Mouse (Mus musculus) right cerebral cortex, postnatal 14 days (tissue): ENCODE measurements around the gene Olfr781.
"Not testable (repeated sequence)": the region's sequence is repeated elsewhere in the genome, so short reads cannot be mapped to it uniquely, and the experiment has no call there.

Experiments used
- DNase-seq: peaks from one replicate; pipeline ENCODE4 v3.0.0; 2022

The Olfr781 gene

GRCm38 (mm10) chr10:129328554-129328953, at the start of gene Olfr781:
Olfr781 (plus strand) TSS chr10:129328854.
- DNase-seq = no peak

DNA sequence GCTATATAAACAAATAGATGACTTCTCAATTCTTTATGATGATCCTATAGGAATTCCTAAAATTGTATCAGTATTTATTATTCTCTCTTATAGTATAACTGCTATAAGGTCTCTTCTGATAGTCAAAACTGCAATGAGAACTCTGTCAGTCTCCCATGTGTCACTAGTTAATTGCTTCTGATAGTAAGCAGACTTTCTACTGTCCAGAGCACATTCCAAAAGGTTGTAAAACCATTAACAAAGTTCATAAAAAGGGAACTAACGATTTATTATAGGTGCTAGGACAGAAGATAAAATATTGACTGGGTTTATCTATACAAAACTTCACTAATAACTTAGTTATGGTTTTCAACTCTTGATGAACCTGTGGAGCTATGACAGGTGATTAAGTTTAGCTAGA, 15.7 kb upstream of the Olfr781 start:
- DNase-seq = not testable (repeated sequence)

GRCm38 (mm10) chr10:129313521-129313920, 15.1 kb upstream of the Olfr781 start:
- not testable (repeated sequence) for DNase-seq

DNA sequence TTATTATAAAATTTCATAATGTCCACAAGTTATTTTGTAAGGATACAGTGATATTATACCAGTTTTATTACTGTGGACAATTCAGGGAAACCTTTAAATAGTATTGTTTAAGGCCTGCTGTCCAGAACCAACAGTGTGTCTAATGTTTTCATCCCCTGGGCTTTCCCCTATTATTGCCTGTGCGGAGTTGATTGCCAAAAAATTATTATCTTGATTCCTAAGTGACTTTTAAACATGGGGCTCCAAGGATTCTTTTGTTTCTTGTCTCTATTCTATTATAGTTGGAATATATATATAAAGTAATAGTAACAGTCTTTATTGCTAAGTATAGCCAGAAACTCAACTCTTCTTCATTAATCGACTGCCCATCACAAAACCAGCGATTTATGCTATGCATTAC, 10.8 kb upstream of the Olfr781 start, which contains the start of gene Olfr780:
Olfr780 (plus strand) TSS at position 301 of the 400 bp plus-strand sequence.
- no peak for DNase-seq

DNA sequence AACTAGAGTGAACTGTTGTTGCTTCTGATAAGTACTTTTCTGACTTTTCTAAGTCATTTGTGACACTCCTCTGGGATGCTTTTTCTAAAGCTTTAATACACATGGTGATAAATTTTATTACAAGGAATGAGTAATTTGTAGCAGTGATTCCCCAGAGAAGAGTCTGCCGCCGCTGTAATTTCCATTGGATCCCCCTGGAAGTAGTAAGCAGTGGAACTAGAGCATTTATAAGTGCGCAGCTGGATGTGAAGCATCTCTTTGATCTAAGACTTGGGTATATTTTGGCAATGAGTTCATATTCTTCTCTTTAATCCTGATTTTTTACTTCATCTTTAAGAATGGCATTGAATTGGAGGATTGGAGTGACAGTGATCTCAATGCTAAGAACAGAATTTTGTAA, 19.9 kb downstream of the Olfr781 start, which contains the start of gene Olfr782:
Olfr782 (plus strand) TSS at position 301 of the 400 bp plus-strand sequence.
- DNase-seq = no peak

- not testable (repeated sequence) for DNase-seq
Observed at GRCm38 (mm10) chr10:129352475-129352874, 23.8 kb downstream of the Olfr781 start.

GRCm38 (mm10) chr10:129356496-129356895, 27.8 kb downstream of the Olfr781 start:
- not testable (repeated sequence) for DNase-seq

GRCm38 (mm10) chr10:129357307-129357706, 28.7 kb downstream of the Olfr781 start:
- no peak for DNase-seq

DNA sequence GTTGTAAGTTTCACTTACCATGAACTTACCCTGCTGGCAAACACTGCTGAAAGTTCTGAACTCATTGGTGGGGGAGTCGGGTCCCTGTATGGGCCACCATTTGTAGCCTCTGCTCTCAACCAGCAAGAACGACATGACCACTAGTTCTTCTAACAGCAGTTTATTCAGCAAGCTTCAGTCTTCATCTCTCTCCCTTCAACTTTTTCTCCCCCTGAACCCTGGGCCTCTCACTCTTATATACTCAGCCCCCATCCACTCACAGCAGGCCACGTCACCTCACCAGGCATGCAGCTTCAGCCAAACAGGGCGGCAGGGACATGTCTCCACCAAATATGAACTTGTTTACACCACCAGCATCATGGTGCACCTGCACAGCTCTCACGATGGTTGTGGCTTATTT, 45.4 kb downstream of the Olfr781 start:
- not testable (repeated sequence) for DNase-seq
